Mouse (Mus musculus) liver, embryonic 12.5 days (tissue): ENCODE measurements around the gene Htr1a. TPM values are rescaled to one million over a fixed set of nuclear protein-coding genes. Genes with fewer than 3 reads are reported as not detected.

Experiments
- polyA plus RNA-seq: library from polyadenylated mRNA; unstranded; fragments of >200 nt; fragmentation: Nextera tagmentation; extraction: Ambion mirVana; gene quantifications from 2 replicates; pipeline ENCODE4 v1.2.1, GENCODE M21; 2016

The Htr1a gene
- polyA plus RNA-seq, 1 experiment from 2014 or later, result not detected

Other genes with a start within 250 kb of the Htr1a start
- 1.2 and 1.6 TPM in 2 replicates for gene Rnf180, start 148.8 kb upstream of the Htr1a start, polyA plus RNA-seq